Comparison of ENCODE assay signal across 7 mouse cellular contexts in the genomic region with DNA sequence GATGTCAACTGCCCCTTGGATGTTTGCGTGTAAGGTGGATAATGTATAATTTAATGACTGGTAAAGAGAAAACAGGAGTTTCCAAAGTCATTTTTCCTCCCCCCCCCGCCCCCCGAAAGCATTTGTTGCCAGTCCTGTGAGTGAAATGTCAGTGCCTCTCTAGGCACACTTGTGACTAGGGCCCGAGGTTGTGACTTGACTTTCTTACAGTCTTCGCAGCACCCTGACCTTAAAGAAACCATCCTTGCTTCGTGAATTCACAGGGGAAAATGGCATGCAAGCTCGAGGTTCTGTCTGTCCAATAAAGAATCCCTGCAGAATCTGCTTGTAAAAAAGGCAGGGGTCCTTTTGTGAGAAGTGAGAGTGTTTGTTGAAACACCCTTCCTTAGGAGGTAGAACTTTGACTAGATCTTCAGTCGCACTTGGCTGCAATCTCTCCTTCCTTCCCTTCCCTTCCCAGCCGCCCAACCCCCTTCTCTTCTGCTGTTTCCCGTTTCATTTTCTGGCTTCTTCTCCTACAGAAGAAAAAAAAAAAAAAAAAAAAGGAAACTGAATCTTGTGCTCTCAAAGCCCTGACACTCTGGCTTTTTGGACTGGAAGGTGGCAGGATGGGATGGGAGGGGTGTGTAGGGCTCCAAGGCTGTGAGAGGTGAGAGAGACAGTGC. TPM values are rescaled to one million over a fixed set of nuclear protein-coding genes. Genes with fewer than 3 reads are reported as not detected.
A peak's percentile ranks its signal among the peaks of the same experiment; 100 is the strongest.
DNase-seq lines count a peak whose midpoint lies in the region; ATAC-seq and TF ChIP-seq lines count a peak whose summit lies in the region.

No protein-coding gene starts in this region.

- H3K4me1 ChIP-seq in MEL (ENCODE audit: control insufficient read depth in 1 of 2, insufficient read depth in 2 of 2, low read length in 2 of 2): peaks cover 12 to 39% of the 10 kb centered on the region in 2 experiments
- peaks cover 36% of the 10 kb centered on the region for H3K4me1 ChIP-seq in forebrain, embryonic 14.5 days (ENCODE audit: control insufficient read depth, insufficient read depth, low read length)
- peaks cover 71% of the 10 kb centered on the region for H3K4me1 ChIP-seq in hindbrain, embryonic 13.5 days (replicated peaks)
- H3K4me1 ChIP-seq in liver, adult 2 months (ENCODE audit: control insufficient read depth, insufficient read depth, low read length): peaks cover 8% of the 10 kb centered on the region

- H3K36me3 ChIP-seq in MEL (ENCODE audit: control insufficient read depth in 1 of 2, insufficient read depth in 2 of 2, low read length in 2 of 2): peaks cover 0 to 41% of the 10 kb centered on the region in 2 experiments; a peak in 2 of 4 replicates
- H3K36me3 ChIP-seq in forebrain, embryonic 14.5 days (ENCODE audit: control insufficient read depth, insufficient read depth, low read length): peaks cover 10% of the 10 kb centered on the region
- H3K36me3 ChIP-seq in hindbrain, embryonic 13.5 days: peaks cover 5% of the 10 kb centered on the region
- no peaks in the 10 kb centered on the region for H3K36me3 ChIP-seq in liver, adult 2 months (ENCODE audit: control insufficient read depth, insufficient read depth, low read length)
- H3K36me3 ChIP-seq in myocyte (ENCODE audit: control insufficient read depth, insufficient read depth): peaks cover under 1% of the 10 kb centered on the region

- no peak for TF ChIP-seq RAD21 in MEL (IDR thresholded peaks at IDR 0.05; ENCODE audit: low read depth, low read length)

- TF ChIP-seq POLR2A in MEL (IDR thresholded peaks at IDR 0.05; ENCODE audit: control insufficient read depth in 1 of 2, insufficient read depth in 1 of 2, low read depth in 1 of 2, low read length in 2 of 2, poor library complexity in 1 of 2): no peak; a peak in 1 of 4 replicates
- TF ChIP-seq POLR2A in liver, adult 2 months (IDR thresholded peaks at IDR 0.05; ENCODE audit: extremely low read depth, insufficient read depth, low read length): no peak
- TF ChIP-seq POLR2A in myocyte (IDR thresholded peaks at IDR 0.05; ENCODE audit: insufficient read length, low read depth): no peak

- TF ChIP-seq CTCF in MEL (IDR thresholded peaks at IDR 0.05 in 2 of 3, conservative IDR thresholded peaks at IDR 0.05 in 1 of 3; ENCODE audit: control insufficient read depth in 1 of 3, insufficient read depth in 1 of 3, low read depth in 2 of 3, low read length in 3 of 3, poor library complexity in 1 of 3, severe bottlenecking in 1 of 3): no peak
- no peak for TF ChIP-seq CTCF in liver, adult 2 months (IDR thresholded peaks at IDR 0.05; ENCODE audit: low read depth, low read length)

- 54% methylated on average over 10 of the region's 10 CpGs for WGBS in forebrain, embryonic 14.5 days
- 40% methylated on average over 10 of the region's 10 CpGs for WGBS in hindbrain, embryonic 13.5 days
- WGBS in liver, adult 2 months: 40% methylated on average over 10 of the region's 10 CpGs

- H3K79me2 ChIP-seq in MEL (ENCODE audit: control insufficient read depth, insufficient read depth, low read length, poor library complexity): peaks cover 7% of the 10 kb centered on the region
- H3K79me2 ChIP-seq in liver, adult 2 months (ENCODE audit: control insufficient read depth, insufficient read depth, low read length): no peaks in the 10 kb centered on the region
- no peaks in the 10 kb centered on the region for H3K79me2 ChIP-seq in myocyte (ENCODE audit: control insufficient read depth, insufficient read depth)

- no peak overlapping the region for H3ac ChIP-seq in myocyte (ENCODE audit: control insufficient read depth, insufficient read length)

- no peaks in the 10 kb centered on the region for H3K27me3 ChIP-seq in MEL (ENCODE audit: control insufficient read depth in 1 of 2, insufficient read depth in 2 of 2, low read length in 2 of 2)
- H3K27me3 ChIP-seq in forebrain, embryonic 14.5 days (replicated peaks; ENCODE audit: control insufficient read depth, insufficient read depth, low read length): no peaks in the 10 kb centered on the region
- no peaks in the 10 kb centered on the region for H3K27me3 ChIP-seq in hindbrain, embryonic 13.5 days
- H3K27me3 ChIP-seq in liver, adult 2 months (ENCODE audit: control insufficient read depth, insufficient read depth, low read length): no peaks in the 10 kb centered on the region
- H3K27me3 ChIP-seq in myocyte (ENCODE audit: control insufficient read depth, insufficient read depth, insufficient read length): no peaks in the 10 kb centered on the region

- H3K9me3 ChIP-seq in MEL (replicated peaks; ENCODE audit: insufficient read depth, low read length): no peaks in the 10 kb centered on the region
- H3K9me3 ChIP-seq in forebrain, embryonic 14.5 days (replicated peaks; ENCODE audit: control insufficient read depth, low read length): no peaks in the 10 kb centered on the region
- H3K9me3 ChIP-seq in hindbrain, embryonic 13.5 days: no peaks in the 10 kb centered on the region

- peak overlapping the region; percentile 83; the same call in 1 of the 2 replicates for H3K4me2 ChIP-seq in forebrain, embryonic 14.5 days (ENCODE audit: low read length)
- peak overlapping the region; percentile 77 for H3K4me2 ChIP-seq in hindbrain, embryonic 13.5 days
- H3K4me2 ChIP-seq in myocyte (ENCODE audit: low read depth): peak overlapping the region; percentile 88

- peak overlapping the region; percentile 79 for H3K9ac ChIP-seq in MEL (ENCODE audit: control insufficient read depth, low read depth, low read length, poor library complexity, severe bottlenecking)
- no peak overlapping the region for H3K9ac ChIP-seq in forebrain, embryonic 14.5 days (ENCODE audit: low read length)
- H3K9ac ChIP-seq in hindbrain, embryonic 13.5 days: no peak overlapping the region; the same call in 1 of the 2 replicates
- peak overlapping the region; percentile 12; the same call in 1 of the 2 replicates for H3K9ac ChIP-seq in liver, adult 2 months (ENCODE audit: low read depth, low read length)

- DNase-seq in A20 (ENCODE audit: low read depth, low spot score) (peak; percentile 67), MEL (ENCODE audit: low read depth, low spot score) (peak; percentile 83)
- peak; percentile 32 for DNase-seq in forebrain, embryonic 14.5 days (ENCODE audit: low spot score)
- peak; percentile 34 for DNase-seq in liver, adult 2 months (ENCODE audit: extremely low read depth, low read depth, low spot score)
- no peak for DNase-seq in yolk sac, embryonic 10.5 days (ENCODE audit: low spot score)

- H3K4me3 ChIP-seq in MEL (ENCODE audit: control insufficient read depth in 1 of 2, insufficient read depth in 1 of 2, low read depth in 2 of 2, low read length in 2 of 2) (peak overlapping the region; percentile 40 to 53), myocyte (peak overlapping the region; percentile 73)
- no peak overlapping the region for H3K4me3 ChIP-seq in forebrain, embryonic 14.5 days (ENCODE audit: low read depth, low read length)
- peak overlapping the region; percentile 74; the same call in 1 of the 2 replicates for H3K4me3 ChIP-seq in hindbrain, embryonic 13.5 days
- no peak overlapping the region for H3K4me3 ChIP-seq in liver, adult 2 months (ENCODE audit: insufficient read depth, low read depth, low read length)

- peak overlapping the region; percentile 100 for H3K27ac ChIP-seq in MEL (ENCODE audit: control insufficient read depth, low read depth, low read length)
- H3K27ac ChIP-seq in forebrain, embryonic 14.5 days (ENCODE audit: low read depth, low read length): peak overlapping the region; percentile 48
- peak overlapping the region; percentile 98 for H3K27ac ChIP-seq in hindbrain, embryonic 13.5 days
- peak overlapping the region; percentile 91 for H3K27ac ChIP-seq in liver, adult 2 months (replicated peaks; ENCODE audit: insufficient read depth, low read depth, low read length)

- ATAC-seq in forebrain, embryonic 14.5 days: no peak
- no peak for ATAC-seq in hindbrain, embryonic 13.5 days (ENCODE audit: low FRiP score)

- peak in 1 of 2 experiments; percentile 72 for TF ChIP-seq EP300 in MEL (IDR thresholded peaks at IDR 0.05; ENCODE audit: low read depth in 1 of 2, low read length in 2 of 2)

TF ChIP-seq in MEL, 35 proteins besides CTCF, POLR2A, EP300 and RAD21 (continues in another document):
- TF ChIP-seq E2F4 (IDR thresholded peaks at IDR 0.05; ENCODE audit: borderline replicate concordance, low read depth, low read length): no peak
- no peak for TF ChIP-seq JUND (IDR thresholded peaks at IDR 0.05; ENCODE audit: low read depth, low read length)
- TF ChIP-seq CHD2 (IDR thresholded peaks at IDR 0.05; ENCODE audit: low read length): 0 out of 2 replicates have a peak, but pooled peaks have one; percentile 22
- TF ChIP-seq GATA1 (IDR thresholded peaks at IDR 0.05; ENCODE audit: low read depth, low read length): 0 out of 2 replicates have a peak, but pooled peaks have one; percentile 12
- no peak; the same call in 1 of the 2 replicates for TF ChIP-seq MXI1 (IDR thresholded peaks at IDR 0.05; ENCODE audit: low read depth, low read length)

TF ChIP-seq in myocyte, 11 proteins besides CTCF, POLR2A, EP300 and RAD21 (continues in another document):
- no peak for TF ChIP-seq POLR2AphosphoS2 (IDR thresholded peaks at IDR 0.05; ENCODE audit: insufficient read length, low read depth)
- TF ChIP-seq TCF3 (IDR thresholded peaks at IDR 0.05; ENCODE audit: insufficient read length, low read depth): no peak
- no peak for TF ChIP-seq USF1 (IDR thresholded peaks at IDR 0.05; ENCODE audit: low read depth)
- TF ChIP-seq SRF (IDR thresholded peaks at IDR 0.05; ENCODE audit: control insufficient read depth, insufficient read length, low read depth): no peak
- TF ChIP-seq MYOG (IDR thresholded peaks at IDR 0.05; ENCODE audit: control insufficient read depth in 1 of 3, insufficient read depth in 1 of 3, insufficient read length in 2 of 3, low read depth in 2 of 3): no peak

RNA-seq across cellular contexts. Expression of a gene that starts 1.4 kb away (rescaled TPM):
- total RNA-seq in MEL (2012; rRNA removed): 7.9 and 8.5 TPM in 2 replicates
- polyA plus RNA-seq in MEL (2012; ENCODE audit: insufficient read depth in 1 of 2, insufficient read length in 2 of 2, low read depth in 1 of 2, low replicate concordance in 2 of 2, missing spikeins in 1 of 2): 10 to 100 TPM in 1 of 2 experiments, not detected in 1; 12.0 TPM
- 7.0 and 8.1 TPM in 2 replicates for polyA plus RNA-seq in forebrain, embryonic 14.5 days (2014; fragmentation: Nextera tagmentation; extraction: Ambion mirVana)
- polyA plus RNA-seq in hindbrain, embryonic 13.5 days (2015; fragmentation: Nextera tagmentation; extraction: Ambion mirVana): 13.4 and 14.1 TPM in 2 replicates
- total RNA-seq in liver, adult 2 months (2014; rRNA removed): 5.9 and 6.4 TPM in 2 replicates
- polyA plus RNA-seq in liver, adult 2 months (2012; rRNA removed): 5.9 and 7.5 TPM in 2 replicates
- 9.8 TPM for polyA plus RNA-seq in myocyte (2012; fragmentation: generic; extraction: Trizol)

RNA-seq across cellular contexts. Expression of a gene that starts 23.8 kb away (rescaled TPM):
- 6.7 and 6.9 TPM in 2 replicates for total RNA-seq in MEL (2012; rRNA removed)
- 10 to 100 TPM in 1 of 2 experiments, not detected in 1; 15.6 TPM for polyA plus RNA-seq in MEL (2012; ENCODE audit: insufficient read depth in 1 of 2, insufficient read length in 2 of 2, low read depth in 1 of 2, low replicate concordance in 2 of 2, missing spikeins in 1 of 2)
- 2.0 and 2.5 TPM in 2 replicates for polyA plus RNA-seq in forebrain, embryonic 14.5 days (2014; fragmentation: Nextera tagmentation; extraction: Ambion mirVana)
- 3.4 and 4.4 TPM in 2 replicates for polyA plus RNA-seq in hindbrain, embryonic 13.5 days (2015; fragmentation: Nextera tagmentation; extraction: Ambion mirVana)
- 8.9 and 15.5 TPM in 2 replicates for total RNA-seq in liver, adult 2 months (2014; rRNA removed)
- polyA plus RNA-seq in liver, adult 2 months (2012; rRNA removed): 18.5 and 21.3 TPM in 2 replicates
- 14.3 TPM for polyA plus RNA-seq in myocyte (2012; fragmentation: generic; extraction: Trizol)

Comparison
In these comparisons a context has a peak if more than half of its experiments do, and no peak if none do; other contexts are left out.
1. H3K27ac ChIP-seq: peak in every context shown above with its lines; median percentile 100 in MEL; 98 in hindbrain, embryonic 13.5 days; 91 in liver, adult 2 months; 48 in forebrain, embryonic 14.5 days.
2. H3K4me3 ChIP-seq: peak in MEL (2 of 2), hindbrain, embryonic 13.5 days (single experiment) and myocyte (single experiment); none in forebrain, embryonic 14.5 days (single experiment) and liver, adult 2 months (single experiment).
3. H3K9ac ChIP-seq: peak in MEL (single experiment) and liver, adult 2 months (single experiment); none in forebrain, embryonic 14.5 days (single experiment) and hindbrain, embryonic 13.5 days (single experiment).
4. Peak in every context shown above with its lines, with median percentiles within 50 percentile points of each other: H3K4me2 ChIP-seq.